Comparison of ENCODE assay signal across 20 mouse cellular contexts in the genomic region with DNA sequence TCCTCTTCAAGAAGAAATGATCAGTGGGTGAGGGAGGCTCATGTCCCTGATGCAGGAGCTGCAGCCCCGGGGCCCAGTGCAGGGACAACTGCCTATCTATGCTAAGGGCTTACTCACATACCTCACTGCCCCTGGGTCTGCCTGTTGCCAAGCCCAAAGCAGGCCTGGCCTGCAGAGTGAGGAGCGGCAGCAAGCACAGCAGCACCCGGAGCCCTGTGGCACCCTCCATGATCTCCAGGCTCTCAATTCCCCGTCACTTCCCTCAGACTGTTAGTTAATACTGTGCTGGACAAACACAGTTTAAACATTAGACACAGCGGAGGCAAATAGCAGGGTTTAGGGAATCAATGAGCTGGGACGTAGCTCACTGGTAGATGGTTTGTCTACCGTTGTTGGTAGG. TPM values are rescaled to one million over a fixed set of nuclear protein-coding genes. Genes with fewer than 3 reads are reported as not detected.
DNase-seq lines count a peak whose midpoint lies in the region; ATAC-seq and TF ChIP-seq lines count a peak whose summit lies in the region.
"Had no signal": no experiment of that assay in that cellular context is flagged by ENCODE, and none has a peak within 500 bp of the region (broad histone marks: within the 10 kb centered on the region; RNA-seq: fewer than 3 reads in every experiment).

Gene Itih1, minus strand, starts transcription at position 252 of the 400 bp plus-strand sequence.

- no peak for TF ChIP-seq RAD21 in MEL (IDR thresholded peaks at IDR 0.05; ENCODE audit: low read depth, low read length)

- no peaks in the 10 kb centered on the region for H3K36me3 ChIP-seq in kidney, adult 2 months (ENCODE audit: control insufficient read depth, insufficient read depth, low read length)
- no peaks in the 10 kb centered on the region for H3K36me3 ChIP-seq in kidney, embryonic 14.5 days (ENCODE audit: control insufficient read depth, insufficient read depth, low read length)
- no peaks in the 10 kb centered on the region for H3K36me3 ChIP-seq in MEL (ENCODE audit: control insufficient read depth in 1 of 2, insufficient read depth in 2 of 2, low read length in 2 of 2)
- no peaks in the 10 kb centered on the region for H3K36me3 ChIP-seq in liver, embryonic 14.5 days (replicated peaks; ENCODE audit: control insufficient read depth, insufficient read depth, low read depth)
- H3K36me3 ChIP-seq: embryonic facial prominence, embryonic 12.5 days; lung, embryonic 15.5 days; midbrain, embryonic 10.5 days had no signal

- no peak for ATAC-seq in kidney, embryonic 14.5 days (ENCODE audit: low FRiP score, low TSS enrichment)
- ATAC-seq in liver, embryonic 14.5 days (ENCODE audit: insufficient read depth) = peak; percentile 40
- ATAC-seq: forebrain, embryonic 13.5 days had no signal

- TF ChIP-seq EP300 in MEL (IDR thresholded peaks at IDR 0.05; ENCODE audit: low read depth in 1 of 2, low read length in 2 of 2) = no peak
- TF ChIP-seq EP300 in liver, embryonic 14.5 days (IDR thresholded peaks at IDR 0.05; ENCODE audit: low read depth) = no peak

- H3K9ac ChIP-seq in kidney, embryonic 14.5 days (ENCODE audit: low read depth, low read length) = no peak within 1 kb of the TSS
- H3K9ac ChIP-seq in MEL (ENCODE audit: control insufficient read depth, low read depth, low read length, poor library complexity, severe bottlenecking) = peak within 1 kb of the TSS; percentile 33; the same call in 1 of the 2 replicates
- no peak within 1 kb of the TSS for H3K9ac ChIP-seq in liver, embryonic 14.5 days (replicated peaks)
- H3K9ac ChIP-seq: embryonic facial prominence, embryonic 12.5 days; forebrain, embryonic 13.5 days had no signal

- WGBS in kidney, adult 2 months = 47% methylated on average over 7 of the region's 7 CpGs
- 78% methylated on average over 7 of the region's 7 CpGs for WGBS in kidney, embryonic 14.5 days
- 74% methylated on average over 7 of the region's 7 CpGs for WGBS in liver, embryonic 14.5 days (ENCODE audit: insufficient replicate concordance)

- DNase-seq in kidney, adult 2 months = peak; percentile 63
- DNase-seq in MEL (ENCODE audit: low read depth, low spot score) = no peak
- no peak for DNase-seq in liver, embryonic 14.5 days (ENCODE audit: low read depth in 3 of 3, low spot score in 3 of 3)
- no peak for DNase-seq in layer of hippocampus, postnatal 14 days (ENCODE audit: low spot score in 2 of 2)
- DNase-seq in right cerebral cortex, postnatal 4 days = no peak
- DNase-seq: adrenal gland, adult 2 months; cerebellum, postnatal 25 days; layer of hippocampus, adult 9-11 months had no signal

- H3K27ac ChIP-seq in kidney, adult 2 months (ENCODE audit: insufficient read depth, low read depth, low read length) = no peak within 1 kb of the TSS; the same call in 1 of the 2 replicates
- no peak within 1 kb of the TSS for H3K27ac ChIP-seq in kidney, embryonic 14.5 days (ENCODE audit: low read depth, low read length)
- no peak within 1 kb of the TSS for H3K27ac ChIP-seq in MEL (ENCODE audit: control insufficient read depth, low read depth, low read length)
- H3K27ac ChIP-seq in brown adipose tissue, adult 24 weeks (replicated peaks; ENCODE audit: low read depth, low read length) = peak within 1 kb of the TSS; percentile 74
- H3K27ac ChIP-seq in liver, embryonic 14.5 days = no peak within 1 kb of the TSS
- H3K27ac ChIP-seq: embryonic facial prominence, embryonic 12.5 days; forebrain, embryonic 13.5 days; lung, embryonic 15.5 days; midbrain, embryonic 10.5 days had no signal

- no peaks in the 10 kb centered on the region for H3K79me2 ChIP-seq in MEL (ENCODE audit: control insufficient read depth, insufficient read depth, low read length, poor library complexity)

- H3K9me3 ChIP-seq in kidney, embryonic 14.5 days (ENCODE audit: control insufficient read depth, low read length) = no peaks in the 10 kb centered on the region
- no peaks in the 10 kb centered on the region for H3K9me3 ChIP-seq in MEL (replicated peaks; ENCODE audit: insufficient read depth, low read length)
- no peaks in the 10 kb centered on the region for H3K9me3 ChIP-seq in liver, embryonic 14.5 days (ENCODE audit: control insufficient read depth, low read length)
- H3K9me3 ChIP-seq: embryonic facial prominence, embryonic 12.5 days; forebrain, embryonic 13.5 days; lung, embryonic 15.5 days; midbrain, embryonic 10.5 days had no signal

- no peak for TF ChIP-seq CTCF in kidney, adult 2 months (conservative IDR thresholded peaks at IDR 0.05; ENCODE audit: insufficient read depth, insufficient read length, low read depth, low read length)
- TF ChIP-seq CTCF in MEL (IDR thresholded peaks at IDR 0.05 in 2 of 3, conservative IDR thresholded peaks at IDR 0.05 in 1 of 3; ENCODE audit: control insufficient read depth in 1 of 3, insufficient read depth in 1 of 3, low read depth in 2 of 3, low read length in 3 of 3, poor library complexity in 1 of 3, severe bottlenecking in 1 of 3) = no peak
- TF ChIP-seq CTCF in liver, embryonic 14.5 days (IDR thresholded peaks at IDR 0.05; ENCODE audit: low read depth) = no peak

- H3K27me3 ChIP-seq in kidney, adult 2 months (replicated peaks; ENCODE audit: control insufficient read depth, insufficient read depth, low read length) = no peaks in the 10 kb centered on the region
- H3K27me3 ChIP-seq in kidney, embryonic 14.5 days (ENCODE audit: control insufficient read depth, insufficient read depth, low read length) = no peaks in the 10 kb centered on the region
- peaks cover 0 to 4% of the 10 kb centered on the region in 2 experiments; a peak in 1 of 4 replicates for H3K27me3 ChIP-seq in MEL (ENCODE audit: control insufficient read depth in 1 of 2, insufficient read depth in 2 of 2, low read length in 2 of 2)
- H3K27me3 ChIP-seq in liver, embryonic 14.5 days (ENCODE audit: control insufficient read depth, insufficient read depth, low read length) = no peaks in the 10 kb centered on the region
- H3K27me3 ChIP-seq: embryonic facial prominence, embryonic 12.5 days; forebrain, embryonic 13.5 days; lung, embryonic 15.5 days; Patski had no signal

- 0 out of 2 replicates have a peak within 1 kb of the TSS, but pooled peaks have one; percentile 24 for H3K4me3 ChIP-seq in kidney, adult 2 months (ENCODE audit: insufficient read depth, low read depth, low read length)
- H3K4me3 ChIP-seq in kidney, embryonic 14.5 days (ENCODE audit: low read length) = no peak within 1 kb of the TSS
- H3K4me3 ChIP-seq in MEL (ENCODE audit: control insufficient read depth in 1 of 2, insufficient read depth in 1 of 2, low read depth in 2 of 2, low read length in 2 of 2) = no peak within 1 kb of the TSS
- H3K4me3 ChIP-seq in brown adipose tissue, adult 24 weeks (ENCODE audit: insufficient read depth, low read depth, low read length) = no peak within 1 kb of the TSS
- peak within 1 kb of the TSS; percentile 5 to 40 for H3K4me3 ChIP-seq in liver, embryonic 14.5 days (ENCODE audit: insufficient read depth in 1 of 2, low read depth in 2 of 2, low read length in 2 of 2)
- H3K4me3 ChIP-seq: embryonic facial prominence, embryonic 12.5 days; forebrain, embryonic 13.5 days; lung, embryonic 15.5 days; midbrain, embryonic 10.5 days; myocyte had no signal

- peaks cover 3% of the 10 kb centered on the region; the same call in 1 of the 2 replicates for H3K4me1 ChIP-seq in kidney, adult 2 months (ENCODE audit: control insufficient read depth, insufficient read depth, low read length)
- H3K4me1 ChIP-seq in kidney, embryonic 14.5 days (ENCODE audit: control insufficient read depth, insufficient read depth, low read length) = no peaks in the 10 kb centered on the region
- 0 out of 4 replicates have a peak, but pooled peaks cover 0 to 3% of the 10 kb centered on the region in 2 experiments for H3K4me1 ChIP-seq in MEL (ENCODE audit: control insufficient read depth in 1 of 2, insufficient read depth in 2 of 2, low read length in 2 of 2)
- H3K4me1 ChIP-seq in brown adipose tissue, adult 24 weeks (ENCODE audit: control insufficient read depth, insufficient read depth, insufficient read length, low read length) = no peaks in the 10 kb centered on the region
- peaks cover 0 to 10% of the 10 kb centered on the region in 2 experiments; a peak in 2 of 4 replicates for H3K4me1 ChIP-seq in liver, embryonic 14.5 days (replicated peaks; ENCODE audit: control insufficient read depth in 2 of 2, insufficient read depth in 2 of 2, low read length in 1 of 2)
- H3K4me1 ChIP-seq: embryonic facial prominence, embryonic 12.5 days; forebrain, embryonic 13.5 days; lung, embryonic 15.5 days; midbrain, embryonic 10.5 days had no signal

- H3K4me2 ChIP-seq in kidney, embryonic 14.5 days (replicated peaks; ENCODE audit: low read depth, low read length) = no peak within 1 kb of the TSS
- peak within 1 kb of the TSS; percentile 46 for H3K4me2 ChIP-seq in liver, embryonic 14.5 days (ENCODE audit: low read depth)
- H3K4me2 ChIP-seq: embryonic facial prominence, embryonic 12.5 days; forebrain, embryonic 13.5 days; lung, embryonic 15.5 days had no signal

- no peak for TF ChIP-seq POLR2A in kidney, adult 2 months (IDR thresholded peaks at IDR 0.05; ENCODE audit: low read depth, low read length)
- no peak for TF ChIP-seq POLR2A in MEL (IDR thresholded peaks at IDR 0.05; ENCODE audit: control insufficient read depth in 1 of 2, insufficient read depth in 1 of 2, low read depth in 1 of 2, low read length in 2 of 2, poor library complexity in 1 of 2)

TF ChIP-seq in MEL, 35 proteins besides CTCF, POLR2A, EP300 and RAD21 (continues in another document):
- TF ChIP-seq USF2 (IDR thresholded peaks at IDR 0.05; ENCODE audit: borderline replicate concordance in 1 of 2, insufficient read depth in 1 of 2, low read depth in 1 of 2, low read length in 2 of 2) = no peak
- TF ChIP-seq UBTF (IDR thresholded peaks at IDR 0.05; ENCODE audit: borderline replicate concordance, insufficient read depth, low read depth, low read length) = no peak
- TF ChIP-seq ELF1 (IDR thresholded peaks at IDR 0.05; ENCODE audit: low read depth, low read length) = no peak
- no peak for TF ChIP-seq E2F4 (IDR thresholded peaks at IDR 0.05; ENCODE audit: borderline replicate concordance, low read depth, low read length)
- TF ChIP-seq MAX (IDR thresholded peaks at IDR 0.05; ENCODE audit: low read length) = no peak
- TF ChIP-seq ZNF384 (IDR thresholded peaks at IDR 0.05; ENCODE audit: low read depth, low read length) = no peak
- no peak for TF ChIP-seq MAZ (IDR thresholded peaks at IDR 0.05; ENCODE audit: low read depth, low read length)
- TF ChIP-seq USF1 (IDR thresholded peaks at IDR 0.05; ENCODE audit: low read depth, low read length) = no peak

RNA-seq across cellular contexts. Expression of gene Itih1, which starts in this region (rescaled TPM):
- polyA plus RNA-seq in kidney, adult 2 months (2012; rRNA removed) = 1.1 and 1.3 TPM in 2 replicates
- polyA plus RNA-seq in kidney, embryonic 14.5 days (2014; fragmentation: Nextera tagmentation; extraction: Ambion mirVana) = 0.08 and 0.10 TPM in 2 replicates
- total RNA-seq in MEL (2012; rRNA removed) = not detected in 2 replicates
- polyA plus RNA-seq in MEL (2012; ENCODE audit: insufficient read depth in 1 of 2, insufficient read length in 2 of 2, low read depth in 1 of 2, low replicate concordance in 2 of 2, missing spikeins in 1 of 2) = under 1 TPM in 1 of 2 experiments, not detected in 1; 0.03 TPM
- polyA plus RNA-seq in brown adipose tissue, adult 24 weeks (2012; ENCODE audit: insufficient read depth, insufficient read length, missing spikeins) = 0.55 TPM in 1 of 2 replicates, not detected in the other
- 27.6 and 29.6 TPM in 2 replicates for polyA plus RNA-seq in liver, embryonic 14.5 days (2012; rRNA removed)
- polyA plus RNA-seq in liver, embryonic 14.5 days (2014; fragmentation: Nextera tagmentation; extraction: Ambion mirVana) = 27.2 and 29.3 TPM in 2 replicates
- not detected for total RNA-seq in layer of hippocampus, postnatal 14 days (2021)
- total RNA-seq: heart, adult 8-10 months; heart, postnatal 25 days; left cerebral cortex, postnatal 14 days had no signal
- polyA plus RNA-seq: embryonic facial prominence, embryonic 12.5 days; forebrain, embryonic 13.5 days; midbrain, embryonic 10.5 days; thymus, postnatal 0 days had no signal

Comparison
In these comparisons a context has a peak if more than half of its experiments do, and no peak if none do; other contexts are left out.
1. RNA of gene Itih1 (polyA plus RNA-seq): 27.2 to 29.6 TPM in liver, embryonic 14.5 days; 1.1 to 1.3 TPM in kidney, adult 2 months, 0.55 TPM in brown adipose tissue, adult 24 weeks, 0.08 to 0.10 TPM in kidney, embryonic 14.5 days and 0.03 TPM in MEL; every median in the first group is over 10 times any median in the second.
2. H3K4me3 ChIP-seq: peak in kidney, adult 2 months (single experiment) and liver, embryonic 14.5 days (2 of 2); none in kidney, embryonic 14.5 days (single experiment), MEL (0 of 2) and brown adipose tissue, adult 24 weeks (single experiment).